Mouse (Mus musculus): ENCODE data around the gene Tmem163. TPM values are rescaled to one million over a fixed set of nuclear protein-coding genes. Genes with fewer than 3 reads are reported as not detected.

The Tmem163 gene
- polyA plus RNA-seq, 1 experiment from 2014 or later, result 8.8 TPM

GRCm38 (mm10) chr1:127637917-127638316 lies 41.4 kb downstream of the Tmem163 start:
- H3K4me3 ChIP-seq, result no peak overlapping the region
- H3K9me3 ChIP-seq, result no peaks in the 10 kb centered on the region
- no peak overlapping the region for H3K9ac ChIP-seq
- ATAC-seq (ENCODE audit: insufficient number of reproducible peaks, insufficient read depth, low FRiP score, low TSS enrichment, low read depth), result no peak
- H3K4me1 ChIP-seq, result no peaks in the 10 kb centered on the region
- WGBS, result 68% methylated on average over 2 of the region's 2 CpGs
- H3K27me3 ChIP-seq, result no peaks in the 10 kb centered on the region
- H3K36me3 ChIP-seq, result no peaks in the 10 kb centered on the region
- H3K27ac ChIP-seq, result no peak overlapping the region
- no peak overlapping the region for H3K4me2 ChIP-seq

- Histone ChIP-seq H3K27ac (no peak overlapping the region), H3K36me3 (no peaks in the 10 kb centered on the region), H3K4me1 (peaks cover 6% of the 10 kb centered on the region; the same call in 1 of the 2 replicates), H3K27me3 (no peaks in the 10 kb centered on the region), H3K4me3 (no peak overlapping the region), H3K9me3 (no peaks in the 10 kb centered on the region), H3K4me2 (no peak overlapping the region), H3K9ac (no peak overlapping the region)
- WGBS, result 72% methylated on average over 7 of the region's 7 CpGs
- ATAC-seq (ENCODE audit: insufficient number of reproducible peaks, insufficient read depth, low FRiP score, low TSS enrichment, low read depth), result no peak
Measured at GRCm38 (mm10) chr1:127627151-127627550, 52.2 kb downstream of the Tmem163 start.

DNA sequence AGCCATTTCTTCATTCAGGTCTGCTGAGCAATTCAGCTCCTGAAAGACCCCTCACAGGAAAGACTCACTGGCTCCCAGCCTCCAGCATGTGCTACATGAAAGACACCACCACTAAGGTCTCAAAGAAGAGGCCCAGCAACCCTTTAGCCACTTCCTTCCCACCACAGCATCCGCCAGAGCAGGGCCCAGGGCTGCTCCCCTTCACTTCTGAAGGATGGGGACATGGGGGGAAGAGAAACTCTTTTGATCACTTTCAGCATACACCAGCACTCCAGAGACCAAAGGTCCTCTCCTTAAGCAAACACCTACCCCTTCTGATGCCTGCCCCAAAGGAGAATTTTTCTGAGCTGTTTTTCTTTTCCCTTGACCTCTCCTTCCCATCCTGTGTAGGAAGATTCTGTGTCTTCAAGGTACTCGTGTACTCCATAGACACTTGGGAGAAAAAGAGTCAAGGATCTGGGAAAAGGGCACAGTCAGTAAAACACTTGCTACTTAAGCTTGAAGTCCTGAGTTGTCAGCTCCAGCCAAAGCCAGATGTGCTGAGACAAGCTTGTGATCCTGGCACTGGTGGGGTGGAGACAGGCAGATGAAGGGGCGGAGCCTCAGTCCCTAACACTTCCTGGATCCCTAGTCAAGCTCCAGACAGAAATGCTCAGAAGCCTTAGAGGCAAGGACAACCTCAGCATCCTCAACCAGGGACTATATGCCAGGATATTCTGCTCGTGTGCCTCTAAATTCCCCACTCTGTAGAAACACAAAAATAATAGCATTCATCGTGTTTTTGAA lies 53.6 kb downstream of the Tmem163 start:
- Histone ChIP-seq H3K36me3 (no peaks in the 10 kb centered on the region), H3K9ac (no peak overlapping the region), H3K4me1 (peaks cover 6% of the 10 kb centered on the region; the same call in 1 of the 2 replicates), H3K4me3 (no peak overlapping the region), H3K4me2 (no peak overlapping the region), H3K27ac (no peak overlapping the region), H3K9me3 (no peaks in the 10 kb centered on the region), H3K27me3 (no peaks in the 10 kb centered on the region)
- ATAC-seq (ENCODE audit: insufficient number of reproducible peaks, insufficient read depth, low FRiP score, low TSS enrichment, low read depth), result no peak
- WGBS, result 31% methylated on average over 5 of the region's 5 CpGs

DNA sequence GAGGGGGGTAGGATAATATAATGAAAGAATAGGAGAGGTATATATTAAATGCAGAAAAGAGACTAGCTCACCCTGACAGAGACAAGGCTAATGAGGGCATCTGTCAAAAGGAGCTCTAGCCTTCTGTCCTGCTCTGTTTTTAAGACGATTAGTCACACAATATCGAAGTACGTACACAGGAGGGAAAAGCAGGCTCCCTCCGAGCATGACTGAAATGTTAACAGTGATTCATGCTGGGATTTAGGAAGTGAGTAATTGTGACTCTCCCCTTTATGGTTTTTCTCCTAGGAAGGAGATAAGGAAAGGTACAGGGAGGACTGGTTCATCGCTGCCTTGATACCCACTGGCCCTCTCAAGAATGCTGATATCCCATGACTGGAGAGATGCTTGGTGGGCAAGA lies 57.0 kb downstream of the Tmem163 start:
- no peaks in the 10 kb centered on the region for H3K36me3 ChIP-seq
- H3K9me3 ChIP-seq, result no peaks in the 10 kb centered on the region
- 64% methylated on average over 5 of the region's 5 CpGs for WGBS
- H3K4me1 ChIP-seq, result peaks cover 6% of the 10 kb centered on the region; the same call in 1 of the 2 replicates
- H3K4me2 ChIP-seq, result no peak overlapping the region
- H3K9ac ChIP-seq, result no peak overlapping the region
- H3K27ac ChIP-seq, result no peak overlapping the region
- no peaks in the 10 kb centered on the region for H3K27me3 ChIP-seq
- no peak for ATAC-seq (ENCODE audit: insufficient number of reproducible peaks, insufficient read depth, low FRiP score, low TSS enrichment, low read depth)
- H3K4me3 ChIP-seq, result no peak overlapping the region

GRCm38 (mm10) chr1:127619036-127619435 lies 60.3 kb downstream of the Tmem163 start:
- Histone ChIP-seq H3K9ac (no peak overlapping the region), H3K36me3 (no peaks in the 10 kb centered on the region), H3K9me3 (no peaks in the 10 kb centered on the region), H3K4me1 (no peaks in the 10 kb centered on the region), H3K27ac (no peak overlapping the region), H3K4me3 (no peak overlapping the region), H3K27me3 (no peaks in the 10 kb centered on the region), H3K4me2 (no peak overlapping the region)
- no peak for ATAC-seq (ENCODE audit: insufficient number of reproducible peaks, insufficient read depth, low FRiP score, low TSS enrichment, low read depth)
- 76% methylated on average over 6 of the region's 6 CpGs for WGBS

DNA sequence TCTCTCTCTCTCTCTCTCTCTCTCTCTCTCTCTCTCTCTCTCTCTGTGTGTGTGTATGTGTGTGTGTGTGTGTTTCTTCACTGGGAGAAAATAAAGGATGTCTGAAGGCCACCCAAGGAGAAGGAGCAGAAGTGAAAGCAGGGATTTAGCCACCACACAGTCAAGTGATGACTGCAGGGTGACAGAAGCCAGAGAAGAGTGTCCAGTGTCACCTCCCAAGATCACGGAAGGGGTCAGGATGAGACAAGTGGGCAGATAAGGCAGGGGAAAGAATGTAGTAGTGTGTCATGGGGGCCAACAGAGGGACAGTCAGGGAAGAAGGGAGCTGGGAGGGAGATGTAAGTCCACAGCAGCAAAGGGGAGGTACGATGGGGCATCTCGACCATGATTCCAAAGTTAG lies 69.0 kb downstream of the Tmem163 start:
- no peak for ATAC-seq (ENCODE audit: insufficient number of reproducible peaks, insufficient read depth, low FRiP score, low TSS enrichment, low read depth)
- WGBS, result 94% methylated on average over 3 of the region's 3 CpGs
- no peak overlapping the region for H3K4me2 ChIP-seq
- H3K4me1 ChIP-seq, result 0 out of 2 replicates have a peak, but pooled peaks cover 4% of the 10 kb centered on the region
- no peaks in the 10 kb centered on the region for H3K36me3 ChIP-seq
- H3K27me3 ChIP-seq, result no peaks in the 10 kb centered on the region
- no peak overlapping the region for H3K27ac ChIP-seq
- no peak overlapping the region for H3K9ac ChIP-seq
- H3K9me3 ChIP-seq, result no peaks in the 10 kb centered on the region
- H3K4me3 ChIP-seq, result no peak overlapping the region

GRCm38 (mm10) chr1:127609814-127610213 lies 69.5 kb downstream of the Tmem163 start:
- no peak overlapping the region for H3K9ac ChIP-seq
- H3K4me1 ChIP-seq, result 0 out of 2 replicates have a peak, but pooled peaks cover 4% of the 10 kb centered on the region
- 80% methylated on average over 2 of the region's 2 CpGs for WGBS
- no peak for ATAC-seq (ENCODE audit: insufficient number of reproducible peaks, insufficient read depth, low FRiP score, low TSS enrichment, low read depth)
- no peaks in the 10 kb centered on the region for H3K27me3 ChIP-seq
- H3K27ac ChIP-seq, result no peak overlapping the region
- H3K4me3 ChIP-seq, result no peak overlapping the region
- no peak overlapping the region for H3K4me2 ChIP-seq
- no peaks in the 10 kb centered on the region for H3K36me3 ChIP-seq
- no peaks in the 10 kb centered on the region for H3K9me3 ChIP-seq

GRCm38 (mm10) chr1:127608326-127608725 lies 71.0 kb downstream of the Tmem163 start:
- no peak overlapping the region for H3K27ac ChIP-seq
- 90% methylated on average over 3 of the region's 3 CpGs for WGBS
- H3K4me2 ChIP-seq, result no peak overlapping the region
- H3K4me1 ChIP-seq, result 0 out of 2 replicates have a peak, but pooled peaks cover 4% of the 10 kb centered on the region
- no peak for ATAC-seq (ENCODE audit: insufficient number of reproducible peaks, insufficient read depth, low FRiP score, low TSS enrichment, low read depth)
- no peaks in the 10 kb centered on the region for H3K9me3 ChIP-seq
- H3K27me3 ChIP-seq, result no peaks in the 10 kb centered on the region
- no peak overlapping the region for H3K9ac ChIP-seq
- no peaks in the 10 kb centered on the region for H3K36me3 ChIP-seq
- no peak overlapping the region for H3K4me3 ChIP-seq

DNA sequence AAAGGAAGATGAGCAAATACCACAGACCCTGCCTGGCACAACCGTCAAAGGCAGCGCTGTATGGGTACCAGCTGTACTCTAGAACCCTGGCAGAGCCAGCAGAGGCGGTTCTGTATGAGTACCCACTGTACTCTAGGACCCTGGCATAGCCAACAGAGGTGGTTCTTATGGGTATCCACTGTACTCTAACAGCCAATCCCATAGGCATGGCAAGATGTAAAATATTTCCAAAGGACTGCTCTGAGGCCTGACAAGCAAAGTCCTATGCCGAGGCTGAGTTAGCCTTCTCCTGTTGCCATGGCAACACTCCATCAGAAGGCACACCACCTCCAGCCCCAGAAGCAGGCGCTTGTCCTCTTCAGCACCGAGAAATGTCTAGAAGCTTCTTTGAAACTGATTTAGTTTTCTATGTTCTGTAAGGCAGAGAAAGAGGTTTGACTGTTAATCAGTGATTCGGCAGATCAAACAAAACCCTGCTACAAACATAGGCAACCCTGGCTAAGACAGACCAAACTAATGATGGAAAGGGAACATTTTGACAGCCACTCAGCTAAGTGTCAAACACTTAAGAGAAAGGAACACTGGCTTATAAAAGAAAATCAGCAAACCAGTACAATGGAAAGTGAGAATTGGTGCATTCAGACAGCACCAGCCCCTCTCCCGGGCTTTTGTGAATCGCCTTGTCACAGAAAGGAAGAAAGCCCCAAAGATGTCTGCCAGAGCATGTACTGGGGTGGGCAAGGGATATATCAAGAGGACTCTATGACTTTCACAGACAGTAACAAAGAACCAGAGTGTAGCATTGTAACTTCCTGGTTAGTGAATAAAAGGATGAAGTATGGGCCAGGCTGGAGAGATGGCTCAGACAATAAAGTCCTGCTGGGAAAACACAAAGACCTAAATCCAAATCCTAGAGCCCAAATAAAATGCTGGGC lies 75.4 kb downstream of the Tmem163 start:
- H3K27me3 ChIP-seq, result no peaks in the 10 kb centered on the region
- WGBS, result 78% methylated on average over 9 of the region's 9 CpGs
- H3K9me3 ChIP-seq, result no peaks in the 10 kb centered on the region
- no peak for ATAC-seq (ENCODE audit: insufficient number of reproducible peaks, insufficient read depth, low FRiP score, low TSS enrichment, low read depth)
- no peak overlapping the region for H3K4me2 ChIP-seq
- H3K27ac ChIP-seq, result no peak overlapping the region
- H3K4me1 ChIP-seq, result no peaks in the 10 kb centered on the region
- no peaks in the 10 kb centered on the region for H3K36me3 ChIP-seq
- H3K4me3 ChIP-seq, result no peak overlapping the region
- H3K9ac ChIP-seq, result no peak overlapping the region

GRCm38 (mm10) chr1:127596143-127596542 lies 83.2 kb downstream of the Tmem163 start:
- H3K9ac ChIP-seq, result no peak overlapping the region
- no peak overlapping the region for H3K4me3 ChIP-seq
- H3K9me3 ChIP-seq, result no peaks in the 10 kb centered on the region
- no peak for ATAC-seq (ENCODE audit: insufficient number of reproducible peaks, insufficient read depth, low FRiP score, low TSS enrichment, low read depth)
- 90% methylated on average over 4 of the region's 4 CpGs for WGBS
- H3K36me3 ChIP-seq, result no peaks in the 10 kb centered on the region
- H3K27me3 ChIP-seq, result no peaks in the 10 kb centered on the region
- no peak overlapping the region for H3K4me2 ChIP-seq
- H3K27ac ChIP-seq, result no peak overlapping the region
- no peaks in the 10 kb centered on the region for H3K4me1 ChIP-seq

DNA sequence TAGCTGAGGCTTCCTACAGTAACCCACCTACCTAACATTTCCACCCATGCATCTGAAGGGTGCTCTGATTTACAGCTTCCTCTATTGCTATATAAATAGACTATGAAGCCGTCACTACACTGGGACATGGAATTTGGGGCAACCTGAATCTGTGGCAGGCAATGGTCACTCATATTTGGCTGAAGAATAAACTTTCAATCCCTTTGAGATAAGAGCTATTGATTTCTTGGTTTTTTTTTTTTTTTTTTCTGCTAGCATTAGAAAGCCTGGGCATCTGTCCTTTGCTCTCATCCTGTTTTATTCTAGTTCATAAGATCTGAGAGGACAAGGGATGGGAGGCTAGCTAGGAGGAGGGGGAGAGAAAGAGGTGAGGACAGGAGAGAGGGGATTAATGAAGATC lies 83.6 kb downstream of the Tmem163 start:
- 78% methylated on average over 1 of the region's 1 CpGs for WGBS
- H3K9ac ChIP-seq, result no peak overlapping the region
- no peaks in the 10 kb centered on the region for H3K9me3 ChIP-seq
- H3K4me2 ChIP-seq, result no peak overlapping the region
- no peak overlapping the region for H3K27ac ChIP-seq
- no peaks in the 10 kb centered on the region for H3K27me3 ChIP-seq
- no peak for ATAC-seq (ENCODE audit: insufficient number of reproducible peaks, insufficient read depth, low FRiP score, low TSS enrichment, low read depth)
- no peaks in the 10 kb centered on the region for H3K36me3 ChIP-seq
- H3K4me3 ChIP-seq, result no peak overlapping the region
- no peaks in the 10 kb centered on the region for H3K4me1 ChIP-seq

Measured in embryonic facial prominence, embryonic 13.5 days (tissue).